Mouse (Mus musculus) kidney, adult 11 months (tissue): Measurements from ENCODE around the gene Rs1.
"Not testable (repeated sequence)": the region's sequence is repeated elsewhere in the genome, so short reads cannot be mapped to it uniquely, and the experiment has no call there.

Experiments
- DNase-seq: peaks from one replicate; pipeline ENCODE4 v3.0.0; 2022

Gene Rs1

DNA sequence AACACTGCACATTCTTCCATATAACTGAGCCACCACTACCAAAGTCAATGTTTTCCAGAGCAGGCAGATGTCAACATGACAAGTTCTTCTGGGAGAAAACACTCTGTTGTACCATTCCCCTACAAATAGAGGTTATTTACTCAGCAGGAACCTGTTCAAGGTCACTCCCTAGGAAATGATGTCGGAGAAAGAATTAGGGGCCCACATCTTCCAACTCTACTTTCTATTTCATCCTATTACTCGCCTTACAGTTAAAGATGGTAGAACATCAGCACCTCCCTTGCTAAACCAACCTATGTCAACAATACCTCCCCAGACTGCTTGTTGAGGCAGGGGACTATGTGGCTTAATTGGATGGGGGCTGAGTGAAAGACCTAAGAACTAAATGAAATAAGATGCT is at the start of gene Rs1:
Rs1 (plus strand) TSS at position 301 of the 400 bp plus-strand sequence.
- DNase-seq: no peak

DNA sequence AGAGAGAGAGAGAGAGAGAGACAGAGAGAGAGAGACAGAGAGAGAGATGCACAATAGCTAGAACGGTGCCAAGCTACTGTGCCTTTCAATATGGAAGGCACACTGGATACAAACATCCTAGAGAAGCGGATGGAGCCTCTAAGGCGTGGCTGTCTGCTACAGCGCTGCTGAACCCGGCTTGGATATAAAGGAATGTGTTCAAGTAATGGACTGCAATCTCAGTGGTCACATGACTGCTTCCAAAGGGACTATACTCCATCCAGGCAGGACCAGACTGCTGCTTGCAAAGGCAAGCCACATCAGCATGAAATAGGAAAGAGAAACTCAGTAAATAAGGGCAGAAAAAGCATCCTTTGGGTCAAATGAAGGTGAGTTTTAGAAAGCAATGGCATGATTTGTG is 32.2 kb upstream of the Rs1 start, which contains the start of gene Ppef1:
Ppef1 (minus strand) TSS at position 116 of the 400 bp plus-strand sequence.
- no peak for DNase-seq

DNA sequence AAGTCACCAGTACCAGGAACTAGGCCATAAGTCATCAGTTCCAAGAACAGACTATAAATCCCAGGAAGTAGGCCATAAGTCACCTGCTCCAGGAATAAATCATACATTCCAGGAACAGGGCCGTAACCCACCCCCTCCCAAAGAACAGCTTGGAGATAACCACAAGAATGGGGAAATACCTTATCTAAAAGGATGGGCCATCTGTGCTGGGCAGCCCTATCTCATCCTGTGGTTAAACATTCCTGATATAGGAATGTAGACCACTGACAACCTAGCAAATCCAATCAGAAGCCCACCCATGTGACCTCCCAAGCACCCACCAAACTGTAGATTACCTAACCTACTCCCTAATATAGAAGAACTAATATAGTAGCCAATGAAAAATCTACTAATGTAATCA is 22.4 kb upstream of the Rs1 start:
- DNase-seq: no peak

GRCm38 (mm10) chrX:160748653-160749052 is 19.2 kb upstream of the Rs1 start:
- no peak for DNase-seq

GRCm38 (mm10) chrX:160750808-160751207 is 17.0 kb upstream of the Rs1 start:
- DNase-seq: no peak

DNA sequence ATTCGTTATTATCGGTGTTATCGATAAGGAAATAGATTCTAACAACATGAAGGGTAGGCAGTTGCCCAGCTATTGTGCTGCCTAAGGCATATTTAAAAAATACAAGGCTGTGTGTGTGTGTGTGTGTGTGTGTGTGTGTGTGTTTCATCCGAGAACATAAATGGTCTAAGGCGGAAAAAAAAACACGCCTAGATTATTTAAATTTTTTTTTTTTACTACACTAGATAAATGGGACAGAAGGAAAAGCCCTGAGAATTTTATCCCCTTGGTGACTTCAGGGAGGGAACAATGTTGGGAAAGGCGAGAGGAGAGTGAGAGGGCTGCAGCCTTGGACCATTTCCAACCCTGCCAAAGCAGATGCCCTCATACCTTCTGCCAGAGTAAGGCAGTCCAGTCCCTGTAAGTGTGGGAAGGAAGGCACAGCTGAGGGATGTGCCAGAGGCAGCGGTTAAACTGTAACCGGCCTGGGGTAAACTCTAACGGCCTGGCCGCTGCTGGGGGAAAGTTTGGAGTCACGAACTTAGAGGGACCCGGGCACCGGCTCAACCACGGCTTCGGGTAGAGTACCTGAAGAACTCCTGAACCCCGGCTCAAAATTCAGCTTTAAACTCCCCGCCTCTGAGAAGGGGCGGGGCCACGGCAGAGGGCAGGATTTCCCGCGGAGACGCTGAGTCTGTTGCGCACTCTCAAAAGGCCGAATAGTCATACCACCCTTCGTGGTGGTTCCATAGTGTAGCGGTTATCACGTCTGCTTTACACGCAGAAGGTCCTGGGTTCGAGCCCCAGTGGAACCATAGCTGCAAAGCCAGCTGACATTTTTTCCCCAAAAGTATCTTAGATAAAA is 2.2 kb upstream of the Rs1 start:
- peak; percentile 88 for DNase-seq

DNA sequence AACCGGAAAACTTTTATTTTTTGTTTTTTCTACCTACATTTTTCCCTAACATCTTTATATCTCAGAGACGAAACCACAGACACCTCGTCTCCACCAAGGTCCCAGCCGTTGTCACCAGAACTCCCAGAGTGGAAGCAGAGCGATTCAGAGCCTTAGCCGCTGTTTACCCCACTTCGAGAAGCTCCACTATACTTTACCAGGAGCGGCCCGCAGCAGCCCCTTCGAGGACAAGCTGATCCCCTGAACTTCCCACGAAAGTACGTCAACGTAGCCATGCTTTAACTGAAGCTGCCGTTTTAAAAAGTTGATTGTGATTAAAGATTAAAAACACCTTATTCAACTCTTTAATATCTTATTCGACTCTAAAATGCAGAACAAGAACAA is 1.6 kb upstream of the Rs1 start:
- DNase-seq: no peak

- DNase-seq: not testable (repeated sequence)
Measured at GRCm38 (mm10) chrX:160769622-160770021, 1.8 kb downstream of the Rs1 start.

- DNase-seq: no peak
Measured at GRCm38 (mm10) chrX:160773033-160773432, 5.2 kb downstream of the Rs1 start.

DNA sequence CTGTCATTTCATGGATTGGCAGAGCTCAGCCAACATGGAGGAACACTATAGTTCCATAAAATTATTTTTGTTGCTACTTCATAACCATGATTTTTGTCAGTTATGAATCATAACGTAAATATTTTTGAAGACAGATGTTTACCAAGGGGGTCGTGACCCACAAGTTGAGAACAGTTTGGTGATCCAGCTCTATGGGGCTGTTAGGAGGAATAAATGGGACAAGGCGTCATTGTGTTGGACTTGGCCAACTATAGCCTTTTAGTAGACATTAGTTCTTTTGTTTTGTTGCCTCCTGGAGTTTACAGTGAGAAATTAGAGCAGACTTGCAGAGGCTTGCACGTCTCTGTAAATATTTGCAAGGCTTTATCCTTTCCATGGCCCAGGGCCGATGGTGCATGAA is 14.5 kb downstream of the Rs1 start:
- DNase-seq: no peak

- DNase-seq: no peak
Measured at GRCm38 (mm10) chrX:160794920-160795319, 27.1 kb downstream of the Rs1 start.

DNA sequence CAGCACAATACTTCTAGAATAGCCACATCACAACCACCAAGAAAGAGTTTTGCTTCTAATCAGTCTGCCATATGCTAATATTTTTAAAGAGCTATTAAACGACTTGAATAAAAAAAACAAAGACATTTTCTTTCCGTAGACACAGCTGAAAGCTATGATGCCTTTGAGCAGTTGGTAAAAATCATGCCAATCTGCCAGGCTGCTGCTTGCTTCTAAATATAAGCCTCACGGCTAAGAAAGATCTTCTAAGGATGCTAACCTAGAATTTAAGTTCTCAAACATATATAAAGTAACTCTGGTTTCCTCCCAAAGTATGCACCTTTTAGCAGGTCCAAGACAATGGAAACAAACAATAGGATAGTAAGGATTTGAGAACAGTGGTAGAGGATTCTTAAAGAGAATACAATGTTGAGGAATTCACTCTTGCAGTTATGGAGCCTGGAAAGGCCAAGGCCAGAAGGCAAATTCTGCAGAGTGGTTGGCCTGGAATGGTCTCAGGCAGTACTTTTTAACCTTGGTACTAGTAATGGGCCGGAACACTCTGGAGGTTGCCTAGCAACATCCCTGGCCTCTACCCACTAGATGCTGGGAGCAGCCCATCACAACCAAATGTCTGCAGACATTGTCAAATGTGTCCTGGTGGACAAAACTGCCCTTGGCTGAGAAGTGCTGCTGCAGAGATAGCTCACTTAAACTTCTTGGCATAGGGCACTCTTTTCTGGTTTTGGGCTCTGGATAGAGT is 36.8 kb downstream of the Rs1 start:
- peak; percentile 7 for DNase-seq

- DNase-seq: no peak
Measured at GRCm38 (mm10) chrX:160808226-160808625, 40.4 kb downstream of the Rs1 start.
